9 mouse cellular contexts compared by ENCODE assay signal in the genomic region with DNA sequence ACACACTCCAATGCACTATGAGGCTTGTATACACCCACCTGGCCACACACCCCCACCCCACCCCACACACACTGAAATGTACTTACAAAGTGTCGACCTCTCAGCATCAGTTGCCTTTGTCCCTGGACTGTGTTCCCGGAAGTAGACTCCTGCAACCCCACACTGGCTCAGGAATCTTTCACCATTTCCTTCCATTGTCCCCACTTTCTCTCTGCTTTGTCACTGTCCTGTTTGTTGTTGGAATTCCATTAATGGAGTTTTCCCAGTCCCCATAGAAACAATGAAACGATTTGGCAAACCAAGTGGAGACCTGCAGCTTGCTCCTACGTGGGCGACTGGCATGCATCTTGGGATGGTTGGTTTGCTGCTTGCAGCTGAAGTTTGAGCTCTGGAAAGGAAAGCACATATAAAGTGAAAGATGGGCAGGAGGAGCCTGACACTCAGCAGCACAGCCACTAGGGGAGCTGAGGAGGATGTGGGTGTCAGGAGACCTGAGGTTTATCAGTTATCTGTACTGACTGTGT.
DNase-seq lines count a peak whose midpoint lies in the region; ATAC-seq lines count a peak whose summit lies in the region.
"Had no signal": no experiment of that assay in that cellular context is flagged by ENCODE, and none has a peak within 500 bp of the region (broad histone marks: within the 10 kb centered on the region; RNA-seq: fewer than 3 reads in every experiment).

No protein-coding gene starts in this region.

- peak; percentile 69 for ATAC-seq in granulocyte monocyte progenitor cell, adult 5-6 weeks (replicated peaks; ENCODE audit: poor library complexity, severe bottlenecking)
- ATAC-seq in erythroblast, adult 5-6 weeks (replicated peaks; ENCODE audit: low FRiP score, poor library complexity, severe bottlenecking), result no peak
- ATAC-seq: Patski had no signal

- DNase-seq in heart, adult 9 months (ENCODE audit: low spot score in 2 of 2), result peak; percentile 10 to 42
- DNase-seq in heart, postnatal 14 days, result no peak
- DNase-seq in CD4-positive, CD25-positive, alpha-beta regulatory T cell, adult 2 months (ENCODE audit: low read depth, low spot score), result peak; percentile 71
- DNase-seq in lung, postnatal 10 days, result peak; percentile 59
- no peak for DNase-seq in embryo, embryonic 10.5 days (ENCODE audit: low spot score)
- DNase-seq in cerebellum, adult 9-10 months, result no peak

- intact Hi-C loops in heart, postnatal 14 days (cut with DNase I), result loop anchor here (5.0 kb wide), 1 partner anchor 35 kb away; no protein-coding TSS in a partner anchor

Comparison
In these comparisons a context has a peak if more than half of its experiments do, and no peak if none do; other contexts are left out.
1. DNase-seq: peak in heart, adult 9 months (2 of 2), CD4-positive, CD25-positive, alpha-beta regulatory T cell, adult 2 months (single experiment) and lung, postnatal 10 days (single experiment); none in heart, postnatal 14 days (0 of 2), embryo, embryonic 10.5 days (single experiment) and cerebellum, adult 9-10 months (single experiment).